Mouse (Mus musculus) c-Kit-positive CD71-negative TER-119-negative erythroid progenitor cells, embryonic 14.5 days (primary cell): ENCODE data around the gene Qk.

ENCODE experiments used
- DNase-seq: peaks from one replicate; pipeline ENCODE4 v3.0.0-alpha.2; 2013; ENCODE audit warnings: low read depth

Gene Qk

DNA sequence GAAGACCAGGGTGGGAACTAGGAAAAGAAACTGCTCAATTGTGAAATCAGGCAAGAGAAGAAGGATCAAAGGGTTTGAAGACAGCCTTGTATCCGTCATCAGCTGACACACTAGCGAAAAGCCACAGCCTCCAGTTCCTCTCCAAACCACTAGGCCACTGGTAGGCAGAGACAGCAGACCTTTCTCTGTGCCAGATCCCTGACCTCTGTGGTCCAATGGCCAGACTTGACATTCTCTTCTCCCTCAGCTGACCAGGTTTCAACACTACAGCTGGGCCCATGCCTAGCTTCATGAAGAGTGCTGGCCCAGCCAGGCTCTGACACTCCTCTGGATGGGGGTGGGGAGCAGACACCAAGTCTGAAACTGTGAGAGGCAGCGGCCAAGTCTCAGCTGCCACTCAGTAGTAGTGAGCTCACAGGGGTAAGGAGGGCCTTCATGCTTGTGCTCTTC is 7.0 kb upstream of the Qk start:
- DNase-seq, result no peak

- DNase-seq, result no peak
Observed at GRCm38 (mm10) chr17:10325921-10326320, 6.3 kb upstream of the Qk start.

DNA sequence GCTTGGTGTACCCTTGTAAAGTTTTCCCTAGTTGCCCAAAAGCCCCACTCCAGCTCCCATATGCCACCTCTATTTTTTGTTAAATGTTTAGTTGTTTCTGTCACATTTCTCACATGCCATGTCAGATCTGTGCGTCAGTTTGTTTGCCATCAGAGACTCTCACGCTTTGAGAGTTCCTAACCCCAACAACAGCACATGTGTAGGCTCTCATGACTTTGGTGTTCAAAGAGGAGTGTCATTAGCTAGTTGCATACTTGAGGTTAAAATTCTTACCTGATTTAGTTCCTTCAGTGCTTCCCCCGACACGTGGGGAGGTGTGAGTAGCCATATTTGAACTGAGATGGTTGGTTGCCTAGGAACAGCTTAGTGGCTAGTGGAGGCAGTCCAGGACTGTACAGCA is 2.1 kb upstream of the Qk start:
- no peak for DNase-seq

DNA sequence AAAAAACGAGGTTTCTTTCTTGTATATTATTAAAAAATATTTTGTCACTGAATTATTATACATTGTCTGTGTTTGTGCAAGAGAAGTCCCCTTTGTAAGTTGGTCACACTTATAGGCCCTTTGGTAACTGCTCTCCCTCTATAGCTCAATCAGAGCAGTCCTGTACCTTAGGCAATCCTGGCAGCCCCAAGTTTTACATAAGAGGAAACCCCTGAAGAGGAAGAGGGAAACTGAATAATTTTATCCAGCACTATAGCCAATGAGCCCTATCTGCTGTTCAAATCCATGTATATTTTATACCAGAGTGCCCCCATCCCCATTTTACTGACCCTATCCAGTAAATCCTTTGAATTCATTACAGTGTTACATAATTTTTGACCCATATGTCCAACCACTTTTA is 1.4 kb upstream of the Qk start:
- DNase-seq, result no peak

DNA sequence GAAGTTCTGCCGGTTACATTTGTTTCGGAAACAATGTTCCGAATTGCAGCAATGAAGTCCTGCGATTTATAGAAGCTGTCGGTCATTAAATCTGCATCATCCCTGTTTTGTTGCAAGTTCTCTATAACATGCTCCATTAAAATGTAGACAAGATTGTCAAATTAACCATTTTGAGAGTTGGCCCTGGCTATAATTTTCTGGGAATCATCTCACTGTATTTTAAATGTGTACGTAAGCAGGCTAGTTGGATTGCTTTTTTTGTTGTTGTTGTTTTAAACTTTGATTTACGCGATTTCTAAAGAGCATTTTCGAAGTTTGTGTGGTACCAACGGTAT is 769 bp upstream of the Qk start:
- DNase-seq, result no peak

- no peak for DNase-seq
Observed at GRCm38 (mm10) chr17:10319431-10319684, 296 bp downstream of the Qk start.

DNA sequence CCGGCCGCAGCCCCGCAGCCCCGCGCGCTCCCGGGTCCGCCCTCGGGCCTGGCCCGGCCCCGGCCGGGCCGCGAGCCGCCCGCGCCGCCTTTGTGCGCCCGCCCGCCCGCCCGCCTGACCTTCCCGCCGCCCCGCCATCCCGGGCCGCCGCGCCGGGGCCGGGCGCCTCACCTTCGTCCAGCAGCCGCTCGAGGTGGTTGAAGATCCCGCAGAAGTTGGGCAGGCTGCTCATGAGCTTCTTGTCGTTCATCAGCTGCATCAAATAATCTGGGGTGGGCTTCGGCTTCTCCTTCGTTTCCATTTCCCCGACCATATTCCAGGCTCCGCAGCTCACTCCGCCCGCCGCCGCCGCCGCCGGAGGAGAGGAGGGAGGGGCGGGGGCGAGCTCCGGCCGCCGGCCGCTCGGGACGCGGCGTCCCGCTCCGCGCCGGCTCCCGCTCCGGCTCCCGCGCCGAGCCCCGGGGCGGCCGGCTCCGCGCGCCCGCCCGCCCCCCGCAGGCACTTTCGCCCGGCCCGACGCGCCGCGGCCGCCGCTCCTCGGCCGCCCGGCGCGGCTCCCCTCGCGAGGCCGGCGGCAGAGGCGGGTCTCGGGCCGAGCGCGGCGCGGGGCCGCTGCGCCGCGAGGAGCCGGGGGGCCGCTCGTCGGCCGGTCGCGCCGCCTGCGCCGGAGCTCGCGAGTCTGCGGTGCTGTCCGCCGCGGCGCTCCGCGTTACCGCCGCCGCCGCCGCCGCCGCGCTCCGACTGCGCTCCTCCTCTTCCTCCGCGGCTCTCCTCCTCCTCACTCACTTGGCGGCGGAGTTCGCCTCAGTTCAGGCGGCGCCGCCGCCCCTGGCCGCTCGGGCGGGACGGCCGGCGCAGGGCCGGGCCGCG is 858 bp downstream of the Qk start:
- no peak for DNase-seq

DNA sequence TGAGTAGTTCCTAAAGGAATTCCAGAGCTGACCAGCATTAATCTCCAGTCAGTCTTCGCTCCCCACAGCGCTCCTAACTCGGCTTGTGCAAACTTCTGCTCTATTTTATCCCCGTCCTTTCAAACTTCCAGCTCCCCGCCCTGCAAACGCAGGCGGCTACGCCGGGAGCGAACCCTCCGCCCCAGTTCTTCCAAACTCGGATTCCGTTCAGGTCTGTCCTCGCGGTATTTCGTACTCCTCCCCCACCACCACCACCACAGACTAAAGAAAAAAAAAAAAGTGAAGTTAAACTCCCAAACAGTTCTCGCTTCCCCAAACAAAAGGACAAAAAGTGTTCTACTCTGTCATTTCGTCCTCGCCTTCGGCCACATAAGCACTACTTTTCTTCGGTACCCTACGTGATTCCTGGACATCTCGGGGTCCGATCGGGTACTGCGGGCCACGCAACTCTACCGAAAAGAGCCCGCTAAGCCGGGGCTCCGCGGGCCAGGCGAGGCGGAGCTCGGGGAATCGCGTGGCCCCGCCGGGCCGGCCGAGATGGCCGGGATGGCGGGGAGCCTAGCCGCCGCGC is 1.6 kb downstream of the Qk start:
- peak; percentile 66 for DNase-seq

- peak; percentile 66 for DNase-seq
Observed at GRCm38 (mm10) chr17:10317186-10317585, 2.5 kb downstream of the Qk start.

DNA sequence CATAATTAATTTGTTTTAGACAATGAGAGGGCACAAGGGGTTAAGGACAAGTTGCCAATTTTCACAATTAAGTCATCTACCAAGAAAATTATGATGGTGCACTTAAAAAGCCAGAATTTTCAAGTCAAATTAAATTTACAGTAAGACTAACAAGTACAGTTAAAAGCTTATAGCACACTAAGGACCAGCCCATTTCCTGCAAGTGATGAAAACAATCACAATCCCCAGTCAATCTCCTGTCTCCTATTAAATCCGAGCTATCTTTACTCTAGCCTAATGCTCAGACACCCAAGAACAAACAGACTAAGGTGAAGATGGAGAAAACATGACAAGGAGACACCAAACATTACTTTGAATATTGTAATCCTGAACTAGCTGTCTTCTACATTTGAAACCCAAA is 3.2 kb downstream of the Qk start:
- DNase-seq, result no peak

GRCm38 (mm10) chr17:10310046-10310445 is 9.6 kb downstream of the Qk start:
- DNase-seq, result no peak

DNA sequence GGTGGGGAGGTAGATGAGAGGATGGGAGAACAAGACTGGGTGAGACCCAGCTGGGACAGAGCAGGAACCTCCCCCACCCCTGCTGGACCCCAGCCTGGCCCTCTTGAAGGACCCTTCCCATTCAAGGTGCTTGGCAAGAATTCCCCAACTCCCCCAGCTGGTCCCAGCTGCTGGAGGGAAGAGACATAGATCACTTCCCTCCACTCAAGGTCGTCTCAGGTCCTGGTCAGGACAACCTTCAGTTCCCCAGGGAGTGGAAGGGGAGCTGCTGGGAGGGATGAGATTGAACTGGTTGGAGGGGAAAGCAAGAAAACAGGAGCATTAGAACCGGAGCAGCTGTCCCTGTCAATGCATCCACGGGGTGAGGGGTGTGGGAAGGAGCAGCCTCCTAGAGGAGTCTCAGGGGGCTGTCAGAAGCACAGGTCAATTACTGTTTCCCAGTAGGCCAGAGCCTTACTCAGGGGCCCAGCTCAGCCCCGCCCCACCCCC is 10.5 kb downstream of the Qk start:
- DNase-seq, result no peak

- no peak for DNase-seq
Observed at GRCm38 (mm10) chr17:10306424-10306823, 13.2 kb downstream of the Qk start.

DNA sequence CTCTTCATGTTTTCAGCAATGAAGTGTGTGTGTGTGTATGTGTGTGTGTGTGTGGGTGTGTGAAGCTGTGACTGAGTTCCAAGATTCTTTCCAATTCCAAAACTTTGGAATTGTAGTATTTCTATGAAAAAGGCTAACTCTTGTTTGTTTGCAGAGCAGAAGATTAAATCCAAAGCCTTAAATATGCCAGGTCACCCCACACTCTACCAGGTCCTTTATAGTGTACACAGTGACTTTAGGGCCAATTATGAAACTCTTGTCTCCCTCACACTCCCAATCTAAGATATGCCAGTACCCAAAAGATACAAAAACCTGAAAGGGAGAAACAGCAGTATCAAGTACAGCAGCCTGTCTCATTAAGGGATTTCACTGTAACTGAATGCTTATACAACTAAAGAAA is 15.7 kb downstream of the Qk start:
- DNase-seq, result no peak

- DNase-seq, result no peak
Observed at GRCm38 (mm10) chr17:10300968-10301795, 18.5 kb downstream of the Qk start.

DNA sequence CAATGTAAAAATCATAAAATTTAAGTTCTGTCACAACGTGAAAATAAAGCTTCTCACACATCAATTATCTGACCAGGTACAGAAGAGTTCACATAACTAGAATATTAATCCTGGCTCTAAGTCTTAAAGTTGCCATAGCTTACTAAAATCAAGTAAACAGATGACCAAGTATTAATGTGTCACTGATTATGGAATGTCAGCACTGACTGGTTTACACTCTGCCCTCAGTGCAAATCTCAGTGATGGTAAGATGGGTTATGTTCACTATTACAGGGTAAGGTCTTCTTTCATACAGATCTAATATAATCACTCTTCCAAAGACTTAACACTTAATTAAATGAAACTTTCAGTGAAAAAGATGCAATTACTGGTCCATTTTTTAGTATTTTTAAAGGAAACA is 20.3 kb downstream of the Qk start:
- no peak for DNase-seq

GRCm38 (mm10) chr17:10292520-10292919 is 27.1 kb downstream of the Qk start:
- DNase-seq, result no peak

DNA sequence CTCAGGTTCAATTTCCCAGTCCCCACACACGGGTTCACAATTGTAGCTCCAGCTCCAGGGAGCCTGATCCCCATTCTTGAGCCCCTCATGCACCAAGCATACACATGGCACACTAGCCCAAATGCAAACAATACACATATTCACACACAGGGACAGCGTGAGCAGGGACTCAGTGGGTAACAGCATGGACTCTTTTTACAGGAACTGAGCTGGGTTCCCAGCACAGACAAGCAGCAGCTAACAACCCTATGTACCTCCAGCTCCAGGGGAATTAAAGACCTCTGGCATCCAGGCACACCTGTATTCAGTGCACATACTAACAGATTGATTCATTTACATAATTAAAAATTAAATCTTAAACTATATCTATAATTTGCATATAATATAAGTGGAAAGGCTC is 34.9 kb downstream of the Qk start:
- DNase-seq, result no peak

DNA sequence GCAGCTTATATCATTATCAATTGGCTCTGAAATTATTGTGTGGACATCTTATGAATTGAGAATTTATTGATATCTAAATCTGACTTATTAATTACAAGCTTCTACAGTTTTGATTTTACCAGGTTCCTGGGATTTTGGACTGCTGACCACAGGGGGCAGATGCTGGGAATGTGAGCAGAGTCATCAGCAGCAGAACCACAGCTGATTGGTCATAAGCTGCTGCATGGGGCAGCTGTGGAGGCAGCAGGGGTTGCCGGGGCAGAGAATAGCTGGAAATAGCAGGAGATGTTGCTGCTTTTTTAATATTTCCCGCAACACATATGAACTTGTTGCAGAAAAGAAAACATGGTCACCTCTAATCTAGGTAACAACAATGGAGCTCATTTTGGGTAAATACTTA is 40.1 kb downstream of the Qk start:
- no peak for DNase-seq

DNA sequence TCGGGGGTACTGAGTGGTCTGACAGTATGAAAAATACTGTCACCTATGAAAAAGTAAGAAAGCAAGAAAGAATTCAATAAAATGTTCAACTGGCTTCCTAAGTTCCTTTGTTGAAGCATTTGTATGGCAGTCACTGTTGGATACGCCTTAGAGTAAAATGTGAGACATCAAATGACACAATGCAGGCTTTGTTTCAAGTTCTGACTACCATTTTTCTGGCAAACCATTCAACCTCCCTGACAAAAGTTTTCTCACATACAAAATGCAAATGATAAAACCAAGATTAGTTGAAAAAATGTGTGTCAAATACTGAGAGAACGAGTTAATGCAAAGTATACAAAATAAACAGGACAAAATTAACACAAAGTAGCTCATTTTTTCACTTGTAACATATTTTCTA is 50.1 kb downstream of the Qk start:
- DNase-seq, result no peak

DNA sequence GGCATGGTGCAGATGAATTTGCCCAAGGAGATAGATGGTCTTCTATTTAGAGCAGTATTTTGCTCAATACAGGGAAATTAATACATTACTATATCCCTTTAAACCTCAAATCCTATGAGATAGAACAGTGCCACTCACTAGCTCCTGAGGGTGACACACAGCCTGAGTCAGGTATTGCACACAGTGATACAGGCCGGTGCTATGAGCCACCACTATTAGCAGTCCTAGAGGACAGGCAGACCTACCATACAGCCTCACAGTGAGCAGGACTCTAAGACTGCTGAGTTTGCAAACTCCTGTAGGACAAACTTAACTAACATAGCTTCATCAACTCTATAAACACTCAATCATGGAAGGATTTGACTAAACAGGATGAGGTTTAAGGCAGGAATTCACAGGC is 51.2 kb downstream of the Qk start:
- DNase-seq, result no peak

- DNase-seq, result no peak
Observed at GRCm38 (mm10) chr17:10266207-10266606, 53.4 kb downstream of the Qk start.

DNA sequence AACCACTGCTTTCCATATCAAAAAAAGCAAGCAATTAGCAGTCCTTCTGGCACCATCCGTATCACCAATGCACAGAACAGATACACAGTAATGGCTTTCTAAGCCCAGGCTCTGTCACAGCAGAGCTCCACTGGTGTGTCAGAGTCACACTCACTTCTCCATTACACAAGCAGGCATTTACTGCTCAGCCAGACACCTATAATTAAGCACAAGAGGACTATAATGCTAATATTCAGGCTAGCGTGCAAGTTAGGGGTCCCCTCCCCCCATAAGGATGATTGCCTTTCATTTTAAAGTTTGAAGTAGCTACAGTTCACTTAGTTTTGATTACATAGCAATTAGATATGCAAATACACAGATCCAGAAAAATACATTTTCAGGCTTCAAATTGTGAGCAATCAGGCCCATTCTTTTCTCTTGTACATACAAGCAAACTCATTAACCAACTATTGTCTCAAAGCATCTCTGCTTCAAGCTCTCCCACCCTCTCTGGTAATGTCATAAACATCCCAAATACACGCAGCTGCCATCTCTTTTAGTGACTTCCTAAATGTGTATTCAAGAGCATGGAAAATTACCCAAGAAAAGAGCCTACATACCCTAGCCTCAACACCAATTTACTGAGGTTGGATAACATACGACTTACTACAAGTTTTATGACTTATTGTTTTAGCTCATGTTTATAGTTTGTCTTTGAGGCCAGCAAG is 68.2 kb downstream of the Qk start:
- DNase-seq, result no peak
